Mouse (Mus musculus) midbrain, embryonic 11.5 days (tissue): Measurements from ENCODE around the gene Sec14l5. TPM values are rescaled to one million over a fixed set of nuclear protein-coding genes. Genes with fewer than 3 reads are reported as not detected.

Source experiments
- ATAC-seq: fragments of 200-750 bp; cut with Nextera tagmentation; 2 replicates; pipeline ENCODE4 v1.8.0; 2017; ENCODE audit warnings: moderate TSS enrichment, moderate library complexity; ENCODE audit not compliant: low FRiP score
- DNase-seq: peaks from one replicate; pipeline ENCODE4 v3.0.0; 2015; ENCODE audit warnings: low spot score; ENCODE audit errors: missing footprints
- H3K27ac ChIP-seq: fragments of 300-500 bp; sonication (generic); 2 replicates; pipeline ENCODE4 v1.5.1; 2014; ENCODE audit warnings: low read depth, low read length
- H3K27me3 ChIP-seq: fragments of 300-500 bp; sonication (generic); 2 replicates; pipeline ENCODE4 v1.6.1; 2014; ENCODE audit warnings: mild to moderate bottlenecking, low read length, moderate library complexity, mixed read lengths; ENCODE audit not compliant: control insufficient read depth, insufficient read depth
- H3K36me3 ChIP-seq: fragments of 300-500 bp; sonication (generic); 2 replicates; pipeline ENCODE4 v1.6.1; 2014; ENCODE audit warnings: mild to moderate bottlenecking, low read length, moderate library complexity, mixed read lengths; ENCODE audit not compliant: control insufficient read depth, insufficient read depth
- H3K4me1 ChIP-seq: fragments of 300-500 bp; sonication (generic); 2 replicates; pipeline ENCODE4 v1.6.1; 2014; ENCODE audit warnings: low read length; ENCODE audit not compliant: control insufficient read depth, insufficient read depth
- H3K4me2 ChIP-seq: fragments of 300-500 bp; sonication (generic); 2 replicates; pipeline ENCODE4 v1.6.1; 2014; ENCODE audit warnings: mild to moderate bottlenecking, moderate library complexity
- H3K4me3 ChIP-seq: fragments of 300-500 bp; sonication (generic); 2 replicates; pipeline ENCODE4 v1.5.1; 2014; ENCODE audit warnings: low read depth, low read length
- H3K9ac ChIP-seq: fragments of 300-500 bp; sonication (generic); 2 replicates; pipeline ENCODE4 v1.6.1; 2014; ENCODE audit warnings: low read length
- H3K9me3 ChIP-seq: fragments of 300-500 bp; sonication (generic); 2 replicates; pipeline ENCODE4 v1.6.1; 2016; ENCODE audit warnings: low read length; ENCODE audit not compliant: control insufficient read depth
- WGBS: fragments of 180-500 bp; shearing (Covaris S2); extraction: QIAGEN DNeasy Blood & Tissue Kit; methylation state at CpG from one replicate; pipeline ENCODE4 v1.1.7; 2014; 5-methylcytosine and 5-hydroxymethylcytosine counted together
- polyA plus RNA-seq: library from polyadenylated mRNA; unstranded; fragments of >200 nt; fragmentation: Nextera tagmentation; extraction: Ambion mirVana; gene quantifications from 2 replicates; pipeline ENCODE4 v1.2.1, GENCODE M21; 2014

Gene Sec14l5
- polyA plus RNA-seq, 1 experiment from 2014 or later, result 0.23 TPM

GRCm38 (mm10) chr16:5139741-5140140 lies 7.2 kb upstream of the Sec14l5 start:
- no peak overlapping the region for H3K4me3 ChIP-seq
- no peak for ATAC-seq

GRCm38 (mm10) chr16:5145570-5145969 lies 1.3 kb upstream of the Sec14l5 start:
- Histone ChIP-seq H3K36me3 (no peaks in the 10 kb centered on the region), H3K4me2 (no peak overlapping the region), H3K4me1 (peaks cover 14% of the 10 kb centered on the region), H3K27me3 (peaks cover 8% of the 10 kb centered on the region; the same call in 1 of the 2 replicates), H3K9me3 (no peaks in the 10 kb centered on the region), H3K4me3 (no peak overlapping the region), H3K9ac (no peak overlapping the region), H3K27ac (no peak overlapping the region)
- WGBS, result 1% methylated on average over 7 of the region's 7 CpGs
- peak; percentile 43 for ATAC-seq
- DNase-seq, result peak; percentile 99

More at GRCm38 (mm10) chr16:5139741-5140140, 7.2 kb upstream of the Sec14l5 start:
- H3K36me3 ChIP-seq, result no peaks in the 10 kb centered on the region
- no peak overlapping the region for H3K27ac ChIP-seq
- no peaks in the 10 kb centered on the region for H3K9me3 ChIP-seq
- H3K4me2 ChIP-seq, result no peak overlapping the region
- 52% methylated on average over 4 of the region's 4 CpGs for WGBS
- H3K27me3 ChIP-seq, result peaks cover under 1% of the 10 kb centered on the region; the same call in 1 of the 2 replicates
- DNase-seq, result no peak
- no peaks in the 10 kb centered on the region for H3K4me1 ChIP-seq
- no peak overlapping the region for H3K9ac ChIP-seq

GRCm38 (mm10) chr16:5146367-5147036 lies 407 bp upstream of the Sec14l5 start:
- DNase-seq, result peak; percentile 92
- H3K9ac ChIP-seq, result peak overlapping the region; percentile 21; the same call in 1 of the 2 replicates
- no peaks in the 10 kb centered on the region for H3K9me3 ChIP-seq
- ATAC-seq, result peak; percentile 93
- peak overlapping the region; percentile 59 for H3K4me2 ChIP-seq
- H3K36me3 ChIP-seq, result no peaks in the 10 kb centered on the region
- H3K27me3 ChIP-seq, result peaks cover 8% of the 10 kb centered on the region; the same call in 1 of the 2 replicates
- 2% methylated on average over 26 of the region's 26 CpGs for WGBS
- peak overlapping the region; percentile 34 for H3K4me3 ChIP-seq
- H3K27ac ChIP-seq, result no peak overlapping the region
- H3K4me1 ChIP-seq, result peaks cover 15% of the 10 kb centered on the region

- H3K4me3 ChIP-seq, result no peak overlapping the region
- no peaks in the 10 kb centered on the region for H3K9me3 ChIP-seq
- peaks cover 23% of the 10 kb centered on the region for H3K4me1 ChIP-seq
- ATAC-seq (no peak), DNase-seq (no peak)
- 61% methylated on average over 10 of the region's 10 CpGs for WGBS
- no peaks in the 10 kb centered on the region for H3K36me3 ChIP-seq
- no peak overlapping the region for H3K9ac ChIP-seq
- H3K27me3 ChIP-seq, result peaks cover 8% of the 10 kb centered on the region; the same call in 1 of the 2 replicates
- no peak overlapping the region for H3K4me2 ChIP-seq
- no peak overlapping the region for H3K27ac ChIP-seq
Measured at GRCm38 (mm10) chr16:5150544-5150943, 3.6 kb downstream of the Sec14l5 start.

- H3K4me3 ChIP-seq, result no peak overlapping the region
- H3K4me1 ChIP-seq, result peaks cover 12% of the 10 kb centered on the region
- DNase-seq (no peak), ATAC-seq (peak; percentile 38; the same call in 1 of the 2 replicates)
- H3K9me3 ChIP-seq, result no peaks in the 10 kb centered on the region
- H3K9ac ChIP-seq, result peak overlapping the region; percentile 24; the same call in 1 of the 2 replicates
- WGBS, result 26% methylated on average over 6 of the region's 6 CpGs
- no peak overlapping the region for H3K27ac ChIP-seq
- no peaks in the 10 kb centered on the region for H3K27me3 ChIP-seq
- no peak overlapping the region for H3K4me2 ChIP-seq
- H3K36me3 ChIP-seq, result no peaks in the 10 kb centered on the region
Measured at GRCm38 (mm10) chr16:5153299-5154026, 6.6 kb downstream of the Sec14l5 start.

- H3K9me3 ChIP-seq, result no peaks in the 10 kb centered on the region
- no peak overlapping the region for H3K4me2 ChIP-seq
- no peak overlapping the region for H3K4me3 ChIP-seq
- H3K27me3 ChIP-seq, result no peaks in the 10 kb centered on the region
- ATAC-seq (no peak), DNase-seq (no peak)
- no peak overlapping the region for H3K27ac ChIP-seq
- H3K36me3 ChIP-seq, result no peaks in the 10 kb centered on the region
- no peak overlapping the region for H3K9ac ChIP-seq
- peaks cover 12% of the 10 kb centered on the region for H3K4me1 ChIP-seq
- WGBS, result 75% methylated on average over 3 of the region's 3 CpGs
Measured at GRCm38 (mm10) chr16:5155014-5155413, 8.1 kb downstream of the Sec14l5 start.

- peaks cover 9% of the 10 kb centered on the region for H3K4me1 ChIP-seq
- no peak overlapping the region for H3K4me2 ChIP-seq
- WGBS, result 69% methylated on average over 2 of the region's 2 CpGs
- H3K4me3 ChIP-seq, result no peak overlapping the region
- H3K36me3 ChIP-seq, result no peaks in the 10 kb centered on the region
- no peaks in the 10 kb centered on the region for H3K9me3 ChIP-seq
- H3K9ac ChIP-seq, result no peak overlapping the region
- ATAC-seq (no peak), DNase-seq (no peak)
- no peaks in the 10 kb centered on the region for H3K27me3 ChIP-seq
- no peak overlapping the region for H3K27ac ChIP-seq
Measured at GRCm38 (mm10) chr16:5156495-5156894, 9.6 kb downstream of the Sec14l5 start.

- WGBS, result 84% methylated on average over 3 of the region's 3 CpGs
- Histone ChIP-seq H3K27me3 (no peaks in the 10 kb centered on the region), H3K27ac (no peak overlapping the region), H3K4me3 (no peak overlapping the region), H3K9me3 (no peaks in the 10 kb centered on the region), H3K36me3 (no peaks in the 10 kb centered on the region), H3K9ac (no peak overlapping the region), H3K4me2 (no peak overlapping the region), H3K4me1 (peaks cover 9% of the 10 kb centered on the region)
- DNase-seq (no peak), ATAC-seq (no peak)
Measured at GRCm38 (mm10) chr16:5157113-5157512, 10.2 kb downstream of the Sec14l5 start.

- no peaks in the 10 kb centered on the region for H3K27me3 ChIP-seq
- no peaks in the 10 kb centered on the region for H3K9me3 ChIP-seq
- DNase-seq (no peak), ATAC-seq (no peak)
- no peak overlapping the region for H3K4me2 ChIP-seq
- 84% methylated on average over 8 of the region's 8 CpGs for WGBS
- H3K4me1 ChIP-seq, result no peaks in the 10 kb centered on the region
- no peak overlapping the region for H3K4me3 ChIP-seq
- H3K36me3 ChIP-seq, result no peaks in the 10 kb centered on the region
- no peak overlapping the region for H3K27ac ChIP-seq
- no peak overlapping the region for H3K9ac ChIP-seq
Measured at GRCm38 (mm10) chr16:5159248-5159647, 12.3 kb downstream of the Sec14l5 start.
